Mouse (Mus musculus): ENCODE measurements around the gene Col27a1.

GRCm38 (mm10) chr4:63262941-63263340 is 49.1 kb downstream of the Col27a1 start:
- TF ChIP-seq BHLHE40 (IDR thresholded peaks at IDR 0.05; ENCODE audit: borderline replicate concordance, low read depth, low read length): no peak
- TF ChIP-seq EP300 (IDR thresholded peaks at IDR 0.05; ENCODE audit: low read depth in 1 of 2, low read length in 2 of 2): no peak
- TF ChIP-seq MAX (IDR thresholded peaks at IDR 0.05; ENCODE audit: low read length): no peak
- no peak for TF ChIP-seq CTCF (IDR thresholded peaks at IDR 0.05 in 2 of 3, conservative IDR thresholded peaks at IDR 0.05 in 1 of 3; ENCODE audit: control insufficient read depth in 1 of 3, insufficient read depth in 1 of 3, low read depth in 2 of 3, low read length in 3 of 3, poor library complexity in 1 of 3, severe bottlenecking in 1 of 3)
- no peak for TF ChIP-seq RCOR1 (IDR thresholded peaks at IDR 0.05; ENCODE audit: low read depth, low read length)
- TF ChIP-seq MYC (IDR thresholded peaks at IDR 0.05; ENCODE audit: low read depth, low read length): no peak
- no peak for TF ChIP-seq ZNF384 (IDR thresholded peaks at IDR 0.05; ENCODE audit: low read depth, low read length)
- TF ChIP-seq MEF2A (IDR thresholded peaks at IDR 0.05; ENCODE audit: extremely low read depth, insufficient replicate concordance, low read depth, low read length, poor library complexity, severe bottlenecking): no peak
- no peak for TF ChIP-seq MAFK (IDR thresholded peaks at IDR 0.05; ENCODE audit: borderline replicate concordance, low read depth, low read length)
